In genomic region chr3:152259409-152259808, GRCm38 (mm10) we compare ENCODE assay signal across 8 mouse cellular contexts. TPM values are rescaled to one million over a fixed set of nuclear protein-coding genes. Genes with fewer than 3 reads are reported as not detected.
DNase-seq lines count a peak whose midpoint lies in the region; ATAC-seq and TF ChIP-seq lines count a peak whose summit lies in the region.
"Not testable (repeated sequence)": the region's sequence is repeated elsewhere in the genome, so short reads cannot be mapped to it uniquely, and the experiment has no call there.

No protein-coding gene starts in this region.

- not testable (repeated sequence) for H3K4me2 ChIP-seq in CH12.LX (ENCODE audit: insufficient read depth, low read depth, poor library complexity, severe bottlenecking); forebrain, embryonic 13.5 days; liver, embryonic 12.5 days; neural tube, embryonic 13.5 days
- peak overlapping the region; percentile 77 for H3K4me2 ChIP-seq in heart, embryonic 16.5 days (ENCODE audit: low read depth, low read length)

- dilution Hi-C loops in CH12.LX (cut with MboI; ENCODE audit: extremely low pct_ligation_motif_present, extremely low pct_unique_long_range_greater_than_20kb, low sequenced_read_pairs) = not testable (repeated sequence)

- H3K9me3 ChIP-seq in CH12.LX (replicated peaks; ENCODE audit: low read length); forebrain, embryonic 13.5 days (replicated peaks); heart, embryonic 16.5 days (replicated peaks; ENCODE audit: control insufficient read depth, low read length); liver, embryonic 12.5 days (replicated peaks); neural tube, embryonic 13.5 days: not testable (repeated sequence)

- not testable (repeated sequence) for H3K27ac ChIP-seq in CH12.LX (ENCODE audit: insufficient read depth, low read depth); forebrain, embryonic 13.5 days; liver, embryonic 12.5 days; neural tube, embryonic 13.5 days (replicated peaks); testis, adult 2 months (ENCODE audit: control insufficient read depth, insufficient read depth, low read depth, low read length)
- H3K27ac ChIP-seq in heart, embryonic 16.5 days (ENCODE audit: low read length) = peak overlapping the region; percentile 81

- TF ChIP-seq CTCF in CH12.LX (conservative IDR thresholded peaks at IDR 0.05 in 1 of 2, IDR thresholded peaks at IDR 0.05 in 1 of 2; ENCODE audit: low read depth in 2 of 2, low read length in 2 of 2) = peak; percentile 98
- TF ChIP-seq CTCF in testis, adult 2 months (IDR thresholded peaks at IDR 0.05; ENCODE audit: control insufficient read depth, insufficient read depth, insufficient replicate concordance, low read depth, low read length) = peak; percentile 13; the same call in 1 of the 2 replicates

- 49% methylated on average over 8 of the region's 9 CpGs for WGBS in forebrain, embryonic 13.5 days
- 22% methylated on average over 7 of the region's 9 CpGs for WGBS in heart, embryonic 16.5 days
- WGBS in liver, embryonic 12.5 days (ENCODE audit: insufficient replicate concordance) = 12% methylated on average over 8 of the region's 9 CpGs
- 46% methylated on average over 8 of the region's 9 CpGs for WGBS in neural tube, embryonic 13.5 days

- TF ChIP-seq EP300 in CH12.LX (IDR thresholded peaks at IDR 0.05; ENCODE audit: low read length) = not testable (repeated sequence)

- not testable (repeated sequence) for H3K4me3 ChIP-seq in CH12.LX (replicated peaks in 1 of 3; ENCODE audit: low read depth in 2 of 3, low read length in 2 of 3, poor library complexity in 1 of 3); forebrain, embryonic 13.5 days; liver, embryonic 12.5 days; neural tube, embryonic 13.5 days; testis, adult 2 months (ENCODE audit: control insufficient read depth, low read depth, low read length)
- peak overlapping the region; percentile 29 for H3K4me3 ChIP-seq in heart, embryonic 16.5 days (ENCODE audit: low read length)

- not testable (repeated sequence) for TF ChIP-seq POLR2A in CH12.LX (IDR thresholded peaks at IDR 0.05; ENCODE audit: low read depth, low read length); testis, adult 2 months (IDR thresholded peaks at IDR 0.05; ENCODE audit: control insufficient read depth, low read depth, low read length)

- H3K27me3 ChIP-seq in CH12.LX (replicated peaks); heart, embryonic 16.5 days (ENCODE audit: control insufficient read depth, insufficient read depth, low read length); neural tube, embryonic 13.5 days; testis, adult 2 months (ENCODE audit: control insufficient read depth, insufficient read depth, low read length): not testable (repeated sequence)
- H3K27me3 ChIP-seq in forebrain, embryonic 13.5 days = peaks cover 29% of the 10 kb centered on the region
- peaks cover 40% of the 10 kb centered on the region for H3K27me3 ChIP-seq in liver, embryonic 12.5 days (replicated peaks)

- not testable (repeated sequence) for H3K79me2 ChIP-seq in CH12.LX (replicated peaks; ENCODE audit: control insufficient read depth, extremely low read depth, insufficient read depth, poor library complexity, severe bottlenecking)

- H3K36me3 ChIP-seq in CH12.LX (replicated peaks in 1 of 2; ENCODE audit: control insufficient read depth in 1 of 2, insufficient read depth in 1 of 2, low read length in 1 of 2); forebrain, embryonic 13.5 days (ENCODE audit: poor library complexity, severe bottlenecking); heart, embryonic 16.5 days (ENCODE audit: control insufficient read depth, insufficient read depth); liver, embryonic 12.5 days; neural tube, embryonic 13.5 days; testis, adult 2 months (ENCODE audit: control insufficient read depth, insufficient read depth, low read length): not testable (repeated sequence)

- not testable (repeated sequence) for H3K9ac ChIP-seq in CH12.LX (ENCODE audit: insufficient read depth, low read depth); forebrain, embryonic 13.5 days; liver, embryonic 12.5 days; neural tube, embryonic 13.5 days
- H3K9ac ChIP-seq in heart, embryonic 16.5 days (ENCODE audit: low read length) = peak overlapping the region; percentile 69

- DNase-seq in CH12.LX (ENCODE audit: extremely low read depth) = peak; percentile 88
- DNase-seq in c-Kit-positive CD71-negative TER-119-negative erythroid progenitor cells, embryonic 14.5 days (ENCODE audit: low read depth) = peak; percentile 78
- peak; percentile 86 for DNase-seq in kidney, postnatal 10 days

- TF ChIP-seq RAD21 in CH12.LX (IDR thresholded peaks at IDR 0.05; ENCODE audit: low read depth, low read length) = peak; percentile 94

- H3K4me1 ChIP-seq in CH12.LX (ENCODE audit: control insufficient read depth in 1 of 2, insufficient read depth in 2 of 2); forebrain, embryonic 13.5 days; neural tube, embryonic 13.5 days (replicated peaks); testis, adult 2 months (ENCODE audit: control insufficient read depth, insufficient read depth, low read length): not testable (repeated sequence)
- peaks cover 36% of the 10 kb centered on the region for H3K4me1 ChIP-seq in heart, embryonic 16.5 days (ENCODE audit: control insufficient read depth, insufficient read depth, low read length)
- H3K4me1 ChIP-seq in liver, embryonic 12.5 days = peaks cover 14% of the 10 kb centered on the region

- peak; percentile 70 for ATAC-seq in forebrain, embryonic 13.5 days
- peak; percentile 50 for ATAC-seq in heart, embryonic 16.5 days (replicated peaks; ENCODE audit: extremely low read depth, insufficient read depth, low FRiP score)
- ATAC-seq in liver, embryonic 12.5 days = peak; percentile 57
- peak; percentile 65 for ATAC-seq in neural tube, embryonic 13.5 days (ENCODE audit: low read depth)

- in situ Hi-C loops in CH12.LX (cut with MboI; ENCODE audit: low pct_ligation_motif_present, low pct_unique_long_range_greater_than_20kb, low sequenced_read_pairs) = loop anchor here (25.0 kb wide), 1 partner anchor 478 kb away; no protein-coding TSS in a partner anchor

TF ChIP-seq in CH12.LX, 34 proteins besides CTCF, POLR2A, EP300 and RAD21 (continues in another document):
- TF ChIP-seq NELFE (IDR thresholded peaks at IDR 0.05; ENCODE audit: low read depth, low read length) (peak; percentile 36; the same call in 1 of the 2 replicates), JUND (conservative IDR thresholded peaks at IDR 0.05; ENCODE audit: low read depth, low read length) (0 out of 2 replicates have a peak, but pooled peaks have one; percentile 42), MAX (IDR thresholded peaks at IDR 0.05; ENCODE audit: low read length) (0 out of 2 replicates have a peak, but pooled peaks have one; percentile 14), ETS1 (conservative IDR thresholded peaks at IDR 0.05; ENCODE audit: low read depth, low read length) (0 out of 2 replicates have a peak, but pooled peaks have one; percentile 7), ZC3H11A (IDR thresholded peaks at IDR 0.05; ENCODE audit: low read depth, low read length) (peak; percentile 53), BHLHE40 (IDR thresholded peaks at IDR 0.05; ENCODE audit: low read depth, low read length) (0 out of 2 replicates have a peak, but pooled peaks have one; percentile 16)

RNA-seq across cellular contexts. Expression of gene Nexn, which starts 6.7 kb away (rescaled TPM):
- total RNA-seq in CH12.LX (2012; rRNA removed) = 0.08 TPM in 2 replicates
- not detected in 2 replicates for total RNA-seq in CH12.LX (2014; rRNA removed)
- polyA plus RNA-seq in CH12.LX (2012; ENCODE audit: insufficient read length, low read depth) = 0.17 and 0.67 TPM in 2 replicates
- polyA plus RNA-seq in forebrain, embryonic 13.5 days (2015; fragmentation: Nextera tagmentation; extraction: Ambion mirVana) = 2.6 and 2.9 TPM in 2 replicates
- 224 and 231 TPM in 2 replicates for polyA plus RNA-seq in heart, embryonic 16.5 days (2015; fragmentation: Nextera tagmentation; extraction: Ambion mirVana)
- polyA plus RNA-seq in liver, embryonic 12.5 days (2016; fragmentation: Nextera tagmentation; extraction: Ambion mirVana) = 2.2 and 2.5 TPM in 2 replicates
- 2.1 and 4.0 TPM in 2 replicates for polyA plus RNA-seq in neural tube, embryonic 13.5 days (2015; fragmentation: Nextera tagmentation; extraction: Ambion mirVana)
- polyA plus RNA-seq in testis, adult 2 months (2012; rRNA removed) = 0.65 and 0.81 TPM in 2 replicates

RNA-seq across cellular contexts. Expression of gene Fubp1, which starts 49.2 kb away (rescaled TPM):
- total RNA-seq in CH12.LX (2012; rRNA removed) (214 and 306 TPM in 2 replicates), CH12.LX (2014; rRNA removed) (333 and 398 TPM in 2 replicates)
- 224 and 237 TPM in 2 replicates for polyA plus RNA-seq in CH12.LX (2012; ENCODE audit: insufficient read length, low read depth)
- polyA plus RNA-seq in forebrain, embryonic 13.5 days (2015; fragmentation: Nextera tagmentation; extraction: Ambion mirVana) = 399 and 412 TPM in 2 replicates
- polyA plus RNA-seq in heart, embryonic 16.5 days (2015; fragmentation: Nextera tagmentation; extraction: Ambion mirVana) = 116 and 124 TPM in 2 replicates
- 143 and 144 TPM in 2 replicates for polyA plus RNA-seq in liver, embryonic 12.5 days (2016; fragmentation: Nextera tagmentation; extraction: Ambion mirVana)
- 267 and 280 TPM in 2 replicates for polyA plus RNA-seq in neural tube, embryonic 13.5 days (2015; fragmentation: Nextera tagmentation; extraction: Ambion mirVana)
- 55.8 and 58.6 TPM in 2 replicates for polyA plus RNA-seq in testis, adult 2 months (2012; rRNA removed)

RNA-seq across cellular contexts. Expression of gene Dnajb4, which starts 49.3 kb away (rescaled TPM):
- total RNA-seq in CH12.LX (2012; rRNA removed) (11.7 and 14.9 TPM in 2 replicates), CH12.LX (2014; rRNA removed) (26.4 and 30.0 TPM in 2 replicates)
- polyA plus RNA-seq in CH12.LX (2012; ENCODE audit: insufficient read length, low read depth) = 17.7 and 19.5 TPM in 2 replicates
- polyA plus RNA-seq in forebrain, embryonic 13.5 days (2015; fragmentation: Nextera tagmentation; extraction: Ambion mirVana) = 23.8 and 28.9 TPM in 2 replicates
- polyA plus RNA-seq in heart, embryonic 16.5 days (2015; fragmentation: Nextera tagmentation; extraction: Ambion mirVana) = 49.1 and 57.7 TPM in 2 replicates
- 35.7 and 36.3 TPM in 2 replicates for polyA plus RNA-seq in liver, embryonic 12.5 days (2016; fragmentation: Nextera tagmentation; extraction: Ambion mirVana)
- 38.5 and 43.4 TPM in 2 replicates for polyA plus RNA-seq in neural tube, embryonic 13.5 days (2015; fragmentation: Nextera tagmentation; extraction: Ambion mirVana)
- 72.6 and 94.4 TPM in 2 replicates for polyA plus RNA-seq in testis, adult 2 months (2012; rRNA removed)

Comparison
In these comparisons a context has a peak if more than half of its experiments do, and no peak if none do; other contexts are left out.
1. RNA of gene Nexn, which starts 6.7 kb away (polyA plus RNA-seq): 224 to 231 TPM in heart, embryonic 16.5 days; 2.6 to 2.9 TPM in forebrain, embryonic 13.5 days, 2.2 to 2.5 TPM in liver, embryonic 12.5 days, 2.1 to 4.0 TPM in neural tube, embryonic 13.5 days, 0.65 to 0.81 TPM in testis, adult 2 months and 0.17 to 0.67 TPM in CH12.LX; every median in the first group is over 10 times any median in the second.
2. Peak in every context shown above with its lines, with median percentiles within 50 percentile points of each other: DNase-seq and ATAC-seq.